Comparison of ENCODE assay signal across 17 mouse cellular contexts in genomic region chr1:139108251-139108650, GRCm38 (mm10).
"Had no signal": no experiment of that assay in that cellular context is flagged by ENCODE, and none has a peak within 500 bp of the region (broad histone marks: within the 10 kb centered on the region; RNA-seq: fewer than 3 reads in every experiment).

No protein-coding gene starts in this region.

- H3K4me3 ChIP-seq: lung, embryonic 15.5 days; megakaryocyte, embryonic 14.5 days; midbrain, embryonic 13.5 days; midbrain, embryonic 15.5 days; neural tube, embryonic 12.5 days; stomach, embryonic 15.5 days had no signal

- H3K27me3 ChIP-seq: lung, embryonic 15.5 days; megakaryocyte, embryonic 14.5 days; midbrain, embryonic 13.5 days; midbrain, embryonic 15.5 days; neural tube, embryonic 12.5 days; stomach, embryonic 15.5 days had no signal

- H3K36me3 ChIP-seq: midbrain, embryonic 15.5 days had no signal

- H3K9me3 ChIP-seq: lung, embryonic 15.5 days; megakaryocyte, embryonic 14.5 days; midbrain, embryonic 13.5 days; midbrain, embryonic 15.5 days; neural tube, embryonic 12.5 days; stomach, embryonic 15.5 days had no signal

- H3K4me1 ChIP-seq: lung, embryonic 15.5 days; megakaryocyte, embryonic 14.5 days; midbrain, embryonic 13.5 days; midbrain, embryonic 15.5 days; neural tube, embryonic 12.5 days; stomach, embryonic 15.5 days had no signal

- DNase-seq: lung, adult 2 months; lung, postnatal 14 days; lung, postnatal 36 days; right cerebral cortex, postnatal 14 days; thymus, adult 2 months; thymus, postnatal 25 days; thymus, postnatal 4 days had no signal

- ATAC-seq: lung, postnatal 0 days; midbrain, embryonic 13.5 days; midbrain, embryonic 15.5 days had no signal

- H3K27ac ChIP-seq: lung, embryonic 15.5 days; macrophage; midbrain, embryonic 13.5 days; midbrain, embryonic 15.5 days; neural tube, embryonic 12.5 days; stomach, embryonic 15.5 days; stomach, postnatal 0 days had no signal

- H3K9ac ChIP-seq: lung, embryonic 15.5 days; midbrain, embryonic 13.5 days; midbrain, embryonic 15.5 days; neural tube, embryonic 12.5 days; stomach, embryonic 15.5 days had no signal

- H3K4me2 ChIP-seq: lung, embryonic 15.5 days; midbrain, embryonic 11.5 days; midbrain, embryonic 13.5 days; midbrain, embryonic 15.5 days; neural tube, embryonic 12.5 days; stomach, embryonic 15.5 days had no signal
